Mouse (Mus musculus): ENCODE data around the gene Gadd45b.

The Gadd45b gene

GRCm38 (mm10) chr10:80935698-80936097 is 5.8 kb downstream of the Gadd45b start:
- 7% methylated on average over 17 of the region's 17 CpGs for WGBS

GRCm38 (mm10) chr10:80936135-80936809 is 6.4 kb downstream of the Gadd45b start:
- WGBS, result 4% methylated on average over 32 of the region's 37 CpGs

GRCm38 (mm10) chr10:80936810-80937164 is 6.9 kb downstream of the Gadd45b start:
- 22% methylated on average over 6 of the region's 6 CpGs for WGBS

- WGBS, result 45% methylated on average over 8 of the region's 8 CpGs
Observed at GRCm38 (mm10) chr10:80937646-80938045, 7.8 kb downstream of the Gadd45b start.

GRCm38 (mm10) chr10:80938831-80939550 is 9.1 kb downstream of the Gadd45b start:
- 26% methylated on average over 15 of the region's 15 CpGs for WGBS

GRCm38 (mm10) chr10:80939671-80940070 is 9.8 kb downstream of the Gadd45b start:
- 2% methylated on average over 28 of the region's 28 CpGs for WGBS

- WGBS, result 19% methylated on average over 8 of the region's 8 CpGs
Observed at GRCm38 (mm10) chr10:80940320-80940987, 10.6 kb downstream of the Gadd45b start.

GRCm38 (mm10) chr10:80940988-80941347 is 11.1 kb downstream of the Gadd45b start:
- WGBS, result 6% methylated on average over 2 of the region's 2 CpGs

- 79% methylated on average over 8 of the region's 8 CpGs for WGBS
Observed at GRCm38 (mm10) chr10:80942919-80943318, 13.0 kb downstream of the Gadd45b start.

GRCm38 (mm10) chr10:80943701-80944100 is 13.8 kb downstream of the Gadd45b start:
- 67% methylated on average over 9 of the region's 9 CpGs for whole genome bisulfite sequencing

- WGBS, result 81% methylated on average over 5 of the region's 5 CpGs
Observed at GRCm38 (mm10) chr10:80944231-80944630, 14.4 kb downstream of the Gadd45b start.

- 68% methylated on average over 14 of the region's 14 CpGs for WGBS
Observed at GRCm38 (mm10) chr10:80946684-80947437, 17.0 kb downstream of the Gadd45b start.

- WGBS, result 46% methylated on average over 2 of the region's 2 CpGs
Observed at GRCm38 (mm10) chr10:80947802-80948201, 17.9 kb downstream of the Gadd45b start.

GRCm38 (mm10) chr10:80948570-80948969 is 18.7 kb downstream of the Gadd45b start:
- 37% methylated on average over 6 of the region's 6 CpGs for WGBS

GRCm38 (mm10) chr10:80949081-80949480 is 19.2 kb downstream of the Gadd45b start:
- 51% methylated on average over 3 of the region's 3 CpGs for WGBS

GRCm38 (mm10) chr10:80950314-80950713 is 20.4 kb downstream of the Gadd45b start:
- 59% methylated on average over 5 of the region's 5 CpGs for WGBS

GRCm38 (mm10) chr10:80951761-80952390 is 22.0 kb downstream of the Gadd45b start:
- 80% methylated on average over 10 of the region's 10 CpGs for WGBS

GRCm38 (mm10) chr10:80952449-80952848 is 22.6 kb downstream of the Gadd45b start:
- 85% methylated on average over 15 of the region's 15 CpGs for WGBS

- 75% methylated on average over 13 of the region's 13 CpGs for WGBS
Observed at GRCm38 (mm10) chr10:80954415-80954814, 24.5 kb downstream of the Gadd45b start.

- 43% methylated on average over 6 of the region's 6 CpGs for WGBS
Observed at GRCm38 (mm10) chr10:80954843-80955242, 25.0 kb downstream of the Gadd45b start.

GRCm38 (mm10) chr10:80955536-80955935 is 25.7 kb downstream of the Gadd45b start:
- WGBS, result 11% methylated on average over 9 of the region's 9 CpGs

GRCm38 (mm10) chr10:80956385-80956784 is 26.5 kb downstream of the Gadd45b start:
- WGBS, result 93% methylated on average over 8 of the region's 8 CpGs

Data from cerebral cortex, adult 2 months (tissue).